Mouse (Mus musculus) mouse embryonic stem cell (cell line): ENCODE measurements around the gene Agpat4.

Experiments
- in situ Hi-C, 2 experiments: fragments of 300-500 bp; cut with MboI; formaldehyde crosslinking; loops; 1 replicate in 1 of 2; 3 replicates in 1 of 2; pipeline ENCODE4 v1.14.3; 2019 to 2020; ENCODE audit warnings: low sequenced_read_pairs in 2 of 2, low pct_unique_long_range_greater_than_20kb in 1 of 2, mixed read lengths in 1 of 2; ENCODE audit not compliant: unreplicated experiment in 1 of 2

The Agpat4 gene

DNA sequence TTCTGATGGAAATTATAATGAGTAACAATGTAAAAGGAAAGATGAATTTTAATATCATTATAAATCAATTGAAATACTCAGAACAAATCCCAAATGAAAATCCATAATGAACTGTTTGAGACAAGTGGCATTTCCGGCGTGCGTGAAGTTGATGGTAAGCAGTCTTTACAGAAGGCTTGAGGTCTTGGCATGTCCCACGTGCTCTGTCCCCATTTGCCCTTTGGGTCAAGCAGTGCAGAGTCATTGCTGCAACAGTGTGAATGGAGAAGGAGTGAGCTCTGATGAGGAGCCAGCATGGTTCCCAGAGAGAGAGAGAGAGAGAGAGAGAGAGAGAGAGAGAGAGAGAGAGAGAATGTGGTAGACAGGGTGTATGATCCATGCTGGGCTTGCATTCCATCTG, 37.4 kb downstream of the Agpat4 start:
- in situ Hi-C loops, result no loop called here

DNA sequence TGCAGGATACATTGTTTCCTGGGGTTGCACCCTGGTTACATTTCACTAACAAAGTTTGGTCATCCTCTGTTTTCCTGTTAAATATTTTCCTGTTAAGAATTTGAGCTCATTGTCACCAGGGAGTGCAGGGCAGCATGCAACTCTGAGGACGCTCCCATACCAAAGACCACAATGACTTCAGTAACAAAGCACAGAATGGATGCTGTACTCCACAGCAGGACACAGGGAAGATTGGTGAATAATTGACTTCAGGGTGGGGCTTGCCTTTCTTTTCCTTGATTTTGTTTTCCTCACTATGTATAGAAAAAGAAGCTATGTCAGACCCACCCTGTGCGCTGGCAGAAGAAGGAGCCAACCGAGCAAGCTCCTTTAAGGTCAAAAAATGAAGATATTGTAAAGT, 38.2 kb downstream of the Agpat4 start:
- in situ Hi-C loops, result no loop called here

DNA sequence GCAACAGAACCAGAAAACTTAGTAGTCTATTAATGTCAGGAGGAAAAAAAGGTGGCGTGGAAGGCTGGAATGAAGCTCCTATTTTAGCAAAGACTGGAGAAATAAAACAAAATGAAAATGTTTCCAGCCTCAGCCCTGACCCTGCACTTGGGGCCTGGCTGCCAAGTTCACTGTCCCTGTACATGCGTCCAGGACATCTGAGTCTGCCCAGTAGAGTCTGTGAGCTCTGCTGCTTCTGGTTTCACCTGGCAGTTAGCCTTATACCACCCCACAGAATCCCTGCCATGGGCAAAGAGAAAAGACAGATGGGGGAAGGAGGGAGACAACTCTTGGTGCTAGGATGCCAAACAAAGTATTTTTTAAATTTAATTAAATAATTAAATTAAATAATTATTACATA, 38.7 kb downstream of the Agpat4 start:
- in situ Hi-C loops, result no loop called here

DNA sequence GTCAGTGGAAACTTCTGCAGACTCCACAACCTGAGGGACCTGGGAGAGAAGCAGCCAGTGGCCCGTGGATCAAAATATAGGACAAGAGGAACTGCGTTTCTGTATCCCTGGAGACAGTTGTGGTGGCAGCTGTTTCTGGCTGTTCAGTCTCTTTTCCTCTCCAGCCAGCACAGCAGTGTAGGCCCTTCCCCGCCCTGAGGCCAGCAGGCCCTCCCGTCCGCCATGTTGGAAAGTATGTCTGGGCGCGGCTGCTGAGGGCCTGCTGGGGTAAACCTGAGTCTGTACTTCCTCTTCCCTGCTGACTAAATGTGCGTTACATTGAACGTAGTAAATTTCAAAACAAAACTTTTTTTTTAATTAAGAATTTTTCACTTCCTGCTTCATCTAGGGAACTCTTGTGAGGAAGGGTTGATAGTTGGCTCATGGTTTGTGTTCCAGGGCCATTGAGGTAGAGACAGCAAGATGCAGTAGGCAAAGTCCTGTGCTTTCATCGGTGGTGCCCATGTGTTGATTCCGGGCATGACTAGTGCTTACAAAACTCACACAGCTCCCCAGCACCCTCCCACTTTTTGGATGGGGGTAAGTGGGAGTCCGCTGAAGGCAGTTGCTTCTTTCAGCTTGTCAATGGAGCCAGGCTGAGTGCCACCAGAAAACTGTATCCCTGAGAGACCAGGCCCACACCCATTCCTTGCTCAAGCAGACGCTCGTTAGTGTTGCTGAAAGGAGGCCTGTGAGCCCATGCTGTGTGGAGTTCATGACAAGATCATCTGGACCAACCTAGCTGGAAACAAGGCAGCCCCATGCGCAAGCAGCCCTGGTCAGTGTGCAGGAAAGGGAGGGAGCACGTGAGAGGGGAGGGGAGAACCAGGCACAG, 40.9 kb downstream of the Agpat4 start:
- in situ Hi-C loops, result no loop called here

DNA sequence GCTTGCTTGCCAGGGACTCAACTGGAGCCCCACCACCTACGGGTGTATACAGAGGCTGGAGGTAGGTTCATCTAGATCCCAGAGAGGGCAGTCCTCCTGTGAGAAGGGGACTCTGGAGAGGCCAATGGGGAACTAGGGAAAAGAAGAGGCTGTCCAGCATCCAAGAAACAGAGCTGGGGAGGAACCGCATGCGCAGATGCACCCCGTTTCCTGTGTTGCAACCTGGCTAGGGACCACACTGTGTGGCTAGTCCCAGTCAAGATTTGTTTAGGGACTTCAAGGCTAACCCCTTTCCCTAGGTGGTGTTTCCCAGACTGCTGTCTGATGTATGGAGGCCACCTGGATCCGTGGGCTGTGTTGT, 41.5 kb downstream of the Agpat4 start:
- in situ Hi-C loops, result no loop called here

DNA sequence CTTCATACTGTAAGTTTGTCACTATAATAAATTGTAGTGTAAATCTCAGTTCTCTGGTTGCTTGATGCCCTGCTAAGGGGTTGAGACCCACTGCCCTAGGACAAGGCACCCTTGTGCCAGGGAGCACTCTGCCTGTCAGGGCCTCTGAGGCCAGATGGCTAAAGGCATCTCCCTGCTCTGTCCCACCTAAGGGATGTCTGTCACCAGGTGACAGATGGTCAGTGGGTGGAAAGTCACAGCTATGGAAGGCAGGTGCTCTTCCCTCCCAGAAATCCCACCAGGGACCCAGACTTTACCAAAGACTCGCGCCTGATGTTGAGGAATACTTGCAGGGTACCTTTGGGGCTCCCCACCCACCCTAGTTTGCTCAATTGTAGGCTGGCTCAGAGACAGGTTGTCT, 42.0 kb downstream of the Agpat4 start:
- in situ Hi-C loops, result no loop called here

DNA sequence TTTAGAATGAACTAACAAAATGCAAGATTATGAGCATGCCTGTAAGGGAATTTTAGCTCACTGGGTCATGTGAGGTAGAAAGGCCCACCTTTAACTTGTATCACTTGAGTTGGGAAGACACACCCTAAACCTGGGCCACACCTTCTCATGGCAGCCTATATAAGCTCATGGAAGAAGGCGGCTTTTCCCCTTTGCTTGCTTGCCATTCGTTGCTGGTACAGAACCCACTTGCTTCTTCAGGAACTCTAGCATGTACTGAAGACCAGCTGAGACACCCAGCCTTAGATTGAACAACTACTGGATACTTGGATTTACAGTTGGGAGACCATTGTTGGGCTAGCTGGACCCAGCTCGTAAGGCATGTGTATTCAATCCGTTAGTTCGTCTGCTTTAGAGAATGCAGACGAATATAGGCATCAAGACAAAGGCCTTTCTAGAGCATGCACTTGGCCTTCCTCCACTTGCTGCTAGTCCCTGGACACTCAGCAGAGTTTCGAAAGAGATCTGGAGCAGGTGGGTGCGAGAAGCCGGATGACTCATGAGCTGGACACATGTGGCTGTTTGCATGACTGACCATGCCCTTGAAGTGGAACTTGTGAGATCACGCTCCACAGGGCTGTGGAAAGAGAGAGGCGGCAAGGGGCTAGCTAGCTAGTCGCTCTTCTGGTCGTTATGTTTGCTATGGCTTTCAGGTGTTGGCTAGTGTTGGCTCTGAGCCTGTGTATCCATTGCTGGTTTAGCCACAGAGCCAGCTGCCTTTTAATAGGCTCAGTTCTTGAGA, 42.7 kb downstream of the Agpat4 start:
- in situ Hi-C loops, result no loop called here

DNA sequence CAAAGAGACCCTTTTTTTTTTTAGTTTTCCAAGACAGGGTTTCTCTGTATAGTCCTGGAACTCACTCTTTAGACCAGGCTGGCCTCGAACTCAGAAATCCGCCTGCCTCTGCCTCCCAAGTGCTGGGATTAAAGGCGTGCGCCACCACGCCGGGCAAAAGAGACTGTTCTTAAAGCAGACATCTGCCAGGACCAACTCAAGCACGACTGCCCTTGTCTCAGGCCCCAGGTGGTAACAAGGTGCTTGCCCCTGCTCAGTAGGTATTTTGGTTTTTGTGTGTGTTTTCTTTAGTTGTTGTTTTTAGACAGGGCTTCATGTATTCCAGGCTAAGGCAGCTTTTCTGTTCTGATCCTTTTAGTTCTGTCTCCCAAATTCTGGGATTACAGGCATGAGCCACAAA, 43.4 kb downstream of the Agpat4 start:
- in situ Hi-C loops, result no loop called here

DNA sequence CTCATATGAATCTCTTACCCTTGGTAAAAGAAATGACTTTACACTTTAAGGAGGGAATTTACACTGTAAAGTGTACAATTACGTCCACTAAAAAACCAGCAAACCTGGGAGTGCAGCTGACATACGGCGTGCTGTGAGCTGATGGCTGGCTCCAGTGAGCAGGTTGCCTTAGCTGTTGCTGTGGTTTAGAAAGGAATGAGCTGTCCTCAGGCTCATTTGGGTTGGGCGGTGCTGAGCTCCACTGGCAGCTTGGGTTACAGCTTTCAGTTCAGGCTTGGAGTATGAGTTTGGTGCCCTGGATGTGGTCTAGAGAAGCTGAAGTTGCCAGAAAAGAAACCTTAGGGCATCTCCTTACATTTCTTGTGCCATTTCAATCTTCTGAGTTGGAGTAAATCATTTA, 44.3 kb downstream of the Agpat4 start:
- in situ Hi-C loops, result no loop called here

DNA sequence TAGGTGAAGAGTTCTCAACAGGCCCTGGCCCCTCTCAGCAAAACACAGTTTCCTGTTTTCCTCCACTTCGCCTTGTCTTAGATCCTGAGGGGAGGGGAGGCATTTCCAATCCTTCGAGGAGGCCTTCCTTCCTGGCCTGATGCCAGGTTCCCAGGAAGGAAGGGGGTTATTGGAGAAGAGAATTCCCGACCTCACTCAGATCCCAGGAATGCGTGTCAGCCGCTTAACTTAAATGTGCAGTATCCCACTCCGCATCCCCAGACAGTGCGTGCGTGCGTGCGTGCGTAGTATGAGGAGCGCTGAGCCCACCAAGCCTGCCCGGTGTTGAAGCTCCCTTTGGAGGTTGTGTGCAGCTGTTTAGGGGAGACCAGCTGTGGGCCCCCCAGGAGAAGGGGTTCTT, 44.9 kb downstream of the Agpat4 start:
- in situ Hi-C loops, result no loop called here

DNA sequence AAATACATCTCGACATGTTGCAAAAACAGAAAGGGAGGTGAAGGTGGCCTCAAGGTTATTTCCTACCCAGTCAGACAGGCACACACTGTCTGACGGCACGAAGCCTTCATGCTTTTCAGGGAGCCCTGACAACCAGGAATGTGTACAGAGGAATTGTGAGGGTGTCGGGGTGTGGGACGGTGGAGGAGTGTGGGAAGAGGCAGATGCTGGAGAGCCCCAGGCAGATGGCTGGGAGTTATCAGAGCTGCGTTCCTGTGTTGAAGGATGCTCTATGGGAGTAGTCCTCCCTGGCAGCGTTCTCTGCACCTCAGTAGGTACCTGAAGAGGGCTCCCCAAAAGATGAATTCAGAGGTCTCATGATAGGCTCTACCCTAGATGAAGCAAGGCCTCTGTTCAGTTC, 45.4 kb downstream of the Agpat4 start:
- in situ Hi-C loops, result no loop called here

DNA sequence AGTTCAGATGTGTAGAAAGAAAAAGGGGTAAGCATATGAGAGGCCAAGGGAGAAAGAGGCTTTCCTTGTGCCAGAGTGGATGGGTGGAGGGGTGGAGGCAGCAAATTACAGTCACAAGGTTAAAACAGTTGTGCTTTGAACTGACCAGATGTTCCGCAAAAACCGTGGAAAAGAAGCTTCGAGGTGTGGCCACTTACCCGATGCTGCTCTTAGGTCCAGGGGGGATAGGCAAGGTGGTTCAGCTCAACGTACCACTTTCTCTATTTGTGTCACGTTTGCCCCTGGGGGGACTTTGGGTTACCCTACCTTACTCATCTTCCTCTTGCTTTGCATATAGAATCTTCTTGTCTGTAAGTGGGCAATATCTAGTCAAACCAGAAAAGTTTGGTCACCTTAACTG, 46.0 kb downstream of the Agpat4 start:
- in situ Hi-C loops, result no loop called here

DNA sequence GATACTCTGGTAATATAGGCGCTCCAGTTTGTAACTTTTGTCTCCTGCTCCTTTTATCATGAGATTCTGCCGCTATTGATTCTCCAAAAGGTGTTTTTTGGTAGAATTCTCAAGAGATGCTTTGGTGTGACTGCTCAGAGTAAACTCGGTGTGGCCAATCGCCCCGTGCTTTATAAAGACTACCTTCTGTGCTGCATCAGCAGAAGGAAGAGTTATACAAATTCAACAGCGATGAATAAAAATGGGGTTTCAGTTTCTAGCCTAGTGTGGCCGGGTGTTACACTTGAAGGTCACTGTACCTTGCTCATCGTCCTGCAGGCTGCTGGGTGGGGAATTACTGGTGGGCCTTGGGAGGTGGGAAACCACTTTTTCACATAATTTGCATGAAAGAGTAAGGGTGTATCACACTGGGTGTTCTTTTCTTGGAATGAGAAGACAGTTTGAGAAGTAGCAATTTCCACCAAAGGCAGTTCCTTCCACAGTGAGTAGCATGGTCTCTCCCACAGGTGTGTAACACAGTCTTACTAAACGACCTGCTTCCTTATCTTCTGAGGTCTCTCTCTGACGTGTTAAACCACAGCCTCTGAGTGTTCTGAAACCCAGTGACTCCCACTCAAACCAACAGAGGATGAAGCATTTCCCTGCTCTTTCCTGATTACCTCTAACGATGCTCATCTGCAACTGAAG, 46.6 kb downstream of the Agpat4 start:
- in situ Hi-C loops, result no loop called here

DNA sequence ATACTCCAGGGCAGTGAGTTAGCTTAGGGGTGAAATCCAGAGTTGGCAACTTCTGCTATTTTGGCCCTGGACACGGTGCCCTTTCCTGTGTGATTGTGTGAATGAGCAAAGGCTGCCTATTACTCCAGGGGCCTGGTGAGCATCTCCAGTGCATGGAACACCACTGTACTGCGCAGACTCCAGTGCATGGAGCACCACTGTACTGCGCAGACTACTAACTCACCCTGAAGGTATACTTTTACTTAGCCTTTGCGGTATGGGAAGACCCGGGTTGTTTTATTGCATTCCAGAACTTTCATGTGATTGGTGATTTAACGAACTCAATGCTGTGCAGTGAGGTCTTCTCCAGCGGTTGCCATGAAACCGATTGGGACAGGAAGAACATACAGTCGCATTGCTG, 47.2 kb downstream of the Agpat4 start:
- in situ Hi-C loops, result no loop called here

DNA sequence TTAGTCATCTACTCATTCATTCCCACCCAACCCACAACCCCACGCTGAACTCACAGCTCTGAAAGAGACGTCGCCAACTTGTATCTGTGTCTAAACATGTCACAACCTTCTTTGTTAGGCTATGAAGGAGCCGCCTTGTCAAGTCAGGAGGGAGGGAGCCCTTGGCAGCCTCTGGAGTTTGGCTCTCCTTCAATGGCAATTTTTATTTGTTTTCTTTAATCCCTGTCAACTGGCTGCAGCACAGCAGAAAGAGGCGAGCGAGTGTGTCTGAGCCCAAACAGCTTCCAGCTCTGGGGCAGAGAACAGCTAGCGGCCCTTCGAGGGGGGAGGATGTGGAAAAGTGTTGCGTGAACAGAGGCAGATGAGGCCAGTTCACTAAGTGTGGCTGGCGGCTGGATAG, 50.0 kb downstream of the Agpat4 start:
- in situ Hi-C loops, result no loop called here

DNA sequence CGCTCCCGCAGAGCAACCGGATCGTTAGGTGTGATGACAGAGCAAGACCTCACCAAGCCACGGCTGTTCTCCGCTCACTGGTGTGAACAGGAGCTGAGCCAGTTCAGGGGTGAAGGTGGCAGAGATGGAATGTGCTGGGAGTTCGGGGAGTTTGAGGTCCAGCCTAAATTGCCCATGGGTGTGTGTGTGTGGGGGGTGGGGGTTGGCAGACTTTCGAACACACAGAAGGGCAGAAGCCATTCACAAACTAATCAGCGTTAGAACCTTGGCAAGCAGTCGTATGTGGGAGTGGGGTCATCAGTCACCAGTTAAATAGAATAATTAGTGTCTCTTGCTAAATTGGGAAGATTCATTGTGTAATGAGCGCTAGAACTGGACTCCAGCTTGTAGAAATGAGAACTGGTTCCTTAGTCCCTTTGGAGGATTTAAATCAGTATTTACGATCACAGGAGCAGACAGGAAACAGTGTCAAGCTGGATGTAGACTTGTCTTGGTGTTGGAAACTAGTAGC, 50.9 kb downstream of the Agpat4 start:
- in situ Hi-C loops, result no loop called here

DNA sequence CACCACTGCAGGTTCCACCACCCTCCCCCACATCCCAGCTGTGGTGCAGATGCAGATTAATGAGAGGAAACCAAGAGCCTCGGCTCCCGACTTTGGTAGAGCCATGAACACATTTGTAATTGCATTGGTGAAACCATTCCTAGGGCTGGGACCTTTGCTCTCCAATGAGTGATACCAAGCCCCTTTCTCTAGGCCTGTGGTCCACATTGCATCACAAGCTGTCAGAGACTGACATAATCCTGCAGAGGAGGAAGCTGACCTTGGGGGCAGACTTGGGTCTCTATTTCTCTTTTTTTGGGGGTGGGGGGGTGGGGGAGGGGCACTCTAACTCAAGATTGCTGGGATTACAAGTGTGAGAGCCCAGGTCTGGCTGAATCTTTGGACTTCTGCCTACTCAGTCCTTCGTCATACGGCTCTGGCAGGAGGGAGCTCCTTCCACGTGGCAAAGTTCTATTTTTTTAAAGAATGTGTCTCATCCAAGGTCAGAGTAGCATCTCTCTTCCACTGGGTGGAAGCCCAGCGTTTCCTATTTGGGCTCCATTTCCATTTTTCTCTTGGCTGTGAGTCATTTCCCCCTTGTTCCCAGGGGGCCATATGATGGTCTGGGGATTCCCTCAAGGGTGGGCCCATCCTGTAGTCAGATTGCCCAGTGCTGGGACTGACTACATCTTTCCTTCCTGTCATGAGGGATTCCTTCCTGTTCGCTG, 52.4 kb downstream of the Agpat4 start:
- in situ Hi-C loops, result no loop called here

DNA sequence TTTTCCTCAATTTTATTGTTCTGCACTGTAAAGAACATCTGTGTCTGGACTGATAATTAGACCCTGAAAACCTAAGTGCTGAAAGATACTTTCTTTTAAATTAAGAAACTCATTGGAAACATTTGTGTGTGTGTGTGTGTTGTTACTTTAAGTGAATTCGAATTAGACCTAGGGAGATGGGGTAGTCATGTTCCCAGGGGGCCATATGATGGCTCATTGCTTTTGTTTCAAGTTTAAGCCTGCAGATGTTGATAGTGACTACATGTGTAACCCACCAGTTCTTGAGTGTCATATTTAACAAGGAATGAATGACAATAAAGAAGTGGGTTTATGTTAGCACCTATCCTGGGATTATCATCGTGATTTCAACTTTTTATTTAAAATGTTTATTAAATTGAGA, 53.2 kb downstream of the Agpat4 start:
- in situ Hi-C loops, result no loop called here

DNA sequence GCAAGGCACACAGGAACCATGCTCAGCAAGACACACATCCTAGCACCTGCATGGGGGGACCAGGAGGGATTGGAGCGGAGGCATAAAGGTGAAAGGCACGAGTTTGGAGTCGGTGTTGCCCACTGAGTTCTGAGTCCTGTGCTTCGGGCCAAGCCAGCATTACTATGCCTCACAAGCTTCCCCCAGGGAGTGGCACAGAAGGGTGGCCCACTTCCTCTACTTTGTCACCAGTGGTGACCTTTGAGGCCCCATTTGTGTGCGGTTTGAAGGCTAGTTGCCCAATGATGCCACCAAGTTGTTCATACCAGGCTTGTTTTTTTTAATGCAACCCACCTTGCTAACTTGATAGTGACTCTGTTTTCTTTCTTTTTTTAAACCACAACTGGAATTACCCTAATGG, 55.7 kb downstream of the Agpat4 start:
- in situ Hi-C loops, result no loop called here
